Mouse (Mus musculus) midbrain, embryonic 15.5 days (tissue): Measurements from ENCODE around the gene Msantd3. TPM values are rescaled to one million over a fixed set of nuclear protein-coding genes. Genes with fewer than 3 reads are reported as not detected.

Experiments used
- ATAC-seq: fragments of 200-750 bp; cut with Nextera tagmentation; replicated peaks from 2 replicates; pipeline ENCODE4 v1.8.0; 2017; ENCODE audit warnings: moderate TSS enrichment
- H3K27ac ChIP-seq: fragments of 300-500 bp; sonication (generic); 2 replicates; pipeline ENCODE4 v1.5.1; 2015; ENCODE audit warnings: mild to moderate bottlenecking, inconsistent platforms
- H3K27me3 ChIP-seq: fragments of 300-500 bp; sonication (generic); replicated peaks from 2 replicates; pipeline ENCODE4 v1.6.1; 2015; ENCODE audit warnings: inconsistent platforms
- H3K36me3 ChIP-seq: fragments of 300-500 bp; sonication (generic); replicated peaks from 2 replicates; pipeline ENCODE4 v1.6.1; 2015; ENCODE audit warnings: inconsistent platforms
- H3K4me1 ChIP-seq: fragments of 300-500 bp; sonication (generic); 2 replicates; pipeline ENCODE4 v1.6.1; 2015; ENCODE audit warnings: inconsistent platforms
- H3K4me2 ChIP-seq: fragments of 300-500 bp; sonication (generic); 2 replicates; pipeline ENCODE4 v1.6.1; 2015; ENCODE audit warnings: inconsistent platforms, mild to moderate bottlenecking, moderate library complexity
- H3K4me3 ChIP-seq: fragments of 300-500 bp; sonication (generic); 2 replicates; pipeline ENCODE4 v1.5.1; 2015; ENCODE audit warnings: mild to moderate bottlenecking, inconsistent platforms
- H3K9ac ChIP-seq: fragments of 300-500 bp; sonication (generic); 2 replicates; pipeline ENCODE4 v1.6.1; 2015; ENCODE audit warnings: mild to moderate bottlenecking, inconsistent platforms
- H3K9me3 ChIP-seq: fragments of 300-500 bp; sonication (generic); 2 replicates; pipeline ENCODE4 v1.6.1; 2016; ENCODE audit warnings: inconsistent platforms
- WGBS: fragments of 180-500 bp; shearing (Covaris S2); methylation state at CpG from one replicate; pipeline ENCODE4 v1.1.7; 2015; ENCODE audit warnings: mixed read lengths; 5-methylcytosine and 5-hydroxymethylcytosine counted together
- polyA plus RNA-seq: library from polyadenylated mRNA; unstranded; fragments of >200 nt; fragmentation: Nextera tagmentation; extraction: Ambion mirVana; gene quantifications from 2 replicates; pipeline ENCODE4 v1.2.1, GENCODE M21; 2015

The Msantd3 gene
- polyA plus RNA-seq, 1 experiment from 2014 or later: 33.3 TPM

- no peaks in the 10 kb centered on the region for H3K27me3 ChIP-seq
- no peak overlapping the region for H3K9ac ChIP-seq
- no peaks in the 10 kb centered on the region for H3K36me3 ChIP-seq
- H3K4me2 ChIP-seq: no peak overlapping the region
- peaks cover 36% of the 10 kb centered on the region for H3K4me1 ChIP-seq
- 79% methylated on average over 7 of the region's 7 CpGs for WGBS
- H3K27ac ChIP-seq: no peak overlapping the region
- no peak for ATAC-seq
- no peaks in the 10 kb centered on the region for H3K9me3 ChIP-seq
- no peak overlapping the region for H3K4me3 ChIP-seq
Observed at GRCm38 (mm10) chr4:48590862-48591261, 51.1 kb downstream of the Msantd3 start.

GRCm38 (mm10) chr4:48591390-48591789 lies 51.7 kb downstream of the Msantd3 start:
- Histone ChIP-seq H3K36me3 (no peaks in the 10 kb centered on the region), H3K4me2 (no peak overlapping the region), H3K9me3 (no peaks in the 10 kb centered on the region), H3K27me3 (no peaks in the 10 kb centered on the region), H3K4me1 (peaks cover 36% of the 10 kb centered on the region), H3K9ac (no peak overlapping the region), H3K4me3 (no peak overlapping the region), H3K27ac (no peak overlapping the region)
- WGBS: 80% methylated on average over 3 of the region's 3 CpGs
- no peak for ATAC-seq

- WGBS: 77% methylated on average over 5 of the region's 5 CpGs
- Histone ChIP-seq H3K27me3 (no peaks in the 10 kb centered on the region), H3K4me3 (no peak overlapping the region), H3K9ac (no peak overlapping the region), H3K4me1 (peaks cover 29% of the 10 kb centered on the region), H3K36me3 (no peaks in the 10 kb centered on the region), H3K4me2 (no peak overlapping the region), H3K27ac (no peak overlapping the region), H3K9me3 (no peaks in the 10 kb centered on the region)
- no peak for ATAC-seq
Observed at GRCm38 (mm10) chr4:48592328-48592727, 52.6 kb downstream of the Msantd3 start.

GRCm38 (mm10) chr4:48592844-48593243 lies 53.1 kb downstream of the Msantd3 start:
- no peak for ATAC-seq
- H3K9me3 ChIP-seq: no peaks in the 10 kb centered on the region
- H3K27ac ChIP-seq: no peak overlapping the region
- H3K4me1 ChIP-seq: peaks cover 30% of the 10 kb centered on the region
- no peak overlapping the region for H3K9ac ChIP-seq
- no peaks in the 10 kb centered on the region for H3K27me3 ChIP-seq
- no peak overlapping the region for H3K4me3 ChIP-seq
- no peaks in the 10 kb centered on the region for H3K36me3 ChIP-seq
- no peak overlapping the region for H3K4me2 ChIP-seq
- WGBS: 93% methylated on average over 7 of the region's 7 CpGs

GRCm38 (mm10) chr4:48596111-48596510 lies 56.4 kb downstream of the Msantd3 start:
- Histone ChIP-seq H3K27me3 (no peaks in the 10 kb centered on the region), H3K9ac (no peak overlapping the region), H3K4me3 (no peak overlapping the region), H3K9me3 (no peaks in the 10 kb centered on the region), H3K4me1 (peaks cover 19% of the 10 kb centered on the region), H3K27ac (no peak overlapping the region), H3K36me3 (no peaks in the 10 kb centered on the region), H3K4me2 (no peak overlapping the region)
- no peak for ATAC-seq
- WGBS: 89% methylated on average over 7 of the region's 7 CpGs

- no peaks in the 10 kb centered on the region; the same call in 1 of the 2 replicates for H3K4me1 ChIP-seq
- 58% methylated on average over 3 of the region's 3 CpGs for WGBS
- H3K4me3 ChIP-seq: no peak overlapping the region
- H3K36me3 ChIP-seq: no peaks in the 10 kb centered on the region
- H3K4me2 ChIP-seq: no peak overlapping the region
- H3K9me3 ChIP-seq: no peaks in the 10 kb centered on the region
- H3K9ac ChIP-seq: no peak overlapping the region
- ATAC-seq: no peak
- no peaks in the 10 kb centered on the region for H3K27me3 ChIP-seq
- H3K27ac ChIP-seq: no peak overlapping the region
Observed at GRCm38 (mm10) chr4:48605650-48606049, 65.9 kb downstream of the Msantd3 start.

GRCm38 (mm10) chr4:48609485-48609884 lies 69.8 kb downstream of the Msantd3 start:
- Histone ChIP-seq H3K4me1 (no peaks in the 10 kb centered on the region; the same call in 1 of the 2 replicates), H3K4me3 (no peak overlapping the region), H3K36me3 (no peaks in the 10 kb centered on the region), H3K27ac (no peak overlapping the region), H3K9ac (no peak overlapping the region), H3K4me2 (no peak overlapping the region), H3K27me3 (no peaks in the 10 kb centered on the region), H3K9me3 (no peaks in the 10 kb centered on the region)
- ATAC-seq: no peak
- 90% methylated on average over 9 of the region's 9 CpGs for WGBS

- no peak overlapping the region for H3K4me2 ChIP-seq
- no peaks in the 10 kb centered on the region; the same call in none of the 2 replicates for H3K4me1 ChIP-seq
- no peaks in the 10 kb centered on the region for H3K27me3 ChIP-seq
- H3K4me3 ChIP-seq: no peak overlapping the region
- no peaks in the 10 kb centered on the region for H3K9me3 ChIP-seq
- WGBS: 83% methylated on average over 6 of the region's 6 CpGs
- no peak overlapping the region for H3K9ac ChIP-seq
- H3K36me3 ChIP-seq: peaks cover 4% of the 10 kb centered on the region; the same call in 1 of the 2 replicates
- H3K27ac ChIP-seq: no peak overlapping the region
- no peak for ATAC-seq
Observed at GRCm38 (mm10) chr4:48610251-48610650, 70.5 kb downstream of the Msantd3 start.

Other genes starting within 250 kb of the Msantd3 start
- gene Tex10, start 66.5 kb upstream of the Msantd3 start, polyA plus RNA-seq: 36.5 and 38.1 TPM in 2 replicates
- 293 and 312 TPM in 2 replicates for gene Tmeff1, start 45.2 kb downstream of the Msantd3 start, polyA plus RNA-seq
- gene Cavin4, start 123.6 kb downstream of the Msantd3 start, polyA plus RNA-seq: 1.6 and 1.9 TPM in 2 replicates